Mouse (Mus musculus) megakaryocyte-erythroid progenitor cell, adult 5-6 weeks (primary cell): ENCODE results near the gene Ttyh2. TPM values are rescaled to one million over a fixed set of nuclear protein-coding genes. Genes with fewer than 3 reads are reported as not detected.
"Not testable (repeated sequence)": the region's sequence is repeated elsewhere in the genome, so short reads cannot be mapped to it uniquely, and the experiment has no call there.

Experiments used
- ATAC-seq: replicated peaks from 2 replicates; pipeline ENCODE4 v1.8.0; 2016; ENCODE audit warnings: mild to moderate bottlenecking, inconsistent platforms; ENCODE audit not compliant: severe bottlenecking, poor library complexity, low FRiP score, low TSS enrichment
- total RNA-seq, 2 experiments: library from RNA; stranded (forward) in 1 of 2; stranded (reverse) in 1 of 2; fragments of 200-1000, 215-1000 nt in 1 of 2; fragments of >200 nt in 1 of 2; fragmentation: Nextera tagmentation in 1 of 2; gene quantifications; 2 replicates each; pipeline ENCODE4 v1.2.3; 2014 to 2017

The Ttyh2 gene
- total RNA-seq, 2 experiments from 2014 or later = 0.57 to 1.4 TPM

- ATAC-seq = no peak
Observed at GRCm38 (mm10) chr11:114656994-114657644, 18.1 kb upstream of the Ttyh2 start.

GRCm38 (mm10) chr11:114657737-114658136 is 17.5 kb upstream of the Ttyh2 start:
- peak; percentile 60 for ATAC-seq

- ATAC-seq = no peak
Observed at GRCm38 (mm10) chr11:114662161-114662560, 13.1 kb upstream of the Ttyh2 start.

- ATAC-seq = peak; percentile 80
Observed at GRCm38 (mm10) chr11:114662746-114663362, 12.4 kb upstream of the Ttyh2 start.

- ATAC-seq = no peak
Observed at GRCm38 (mm10) chr11:114664164-114664563, 11.1 kb upstream of the Ttyh2 start.

- ATAC-seq = no peak
Observed at GRCm38 (mm10) chr11:114665463-114665862, 9.8 kb upstream of the Ttyh2 start.

- no peak for ATAC-seq
Observed at GRCm38 (mm10) chr11:114666786-114667185, 8.4 kb upstream of the Ttyh2 start.

- ATAC-seq = 0 out of 2 replicates have a peak, but pooled peaks have one; percentile 0
Observed at GRCm38 (mm10) chr11:114667236-114667931, 7.8 kb upstream of the Ttyh2 start.

- peak; percentile 16; the same call in 1 of the 2 replicates for ATAC-seq
Observed at GRCm38 (mm10) chr11:114667932-114668285, 7.3 kb upstream of the Ttyh2 start.

GRCm38 (mm10) chr11:114668301-114668710 is 6.9 kb upstream of the Ttyh2 start, which contains the start of gene Rpl38:
Gene Rpl38, plus strand, starts transcription at chr11:114668524.
- ATAC-seq = peak; percentile 68

GRCm38 (mm10) chr11:114668741-114669623 is 6.2 kb upstream of the Ttyh2 start:
- ATAC-seq = peak; percentile 66

- ATAC-seq = 0 out of 2 replicates have a peak, but pooled peaks have one; percentile 1
Observed at GRCm38 (mm10) chr11:114669651-114670168, 5.5 kb upstream of the Ttyh2 start.

GRCm38 (mm10) chr11:114671147-114671546 is 4.1 kb upstream of the Ttyh2 start:
- no peak for ATAC-seq

GRCm38 (mm10) chr11:114672794-114673718 is 2.2 kb upstream of the Ttyh2 start:
- no peak for ATAC-seq

- no peak for ATAC-seq
Observed at GRCm38 (mm10) chr11:114673719-114674050, 1.5 kb upstream of the Ttyh2 start.

GRCm38 (mm10) chr11:114674180-114674579 is 1.1 kb upstream of the Ttyh2 start:
- ATAC-seq = no peak

- not testable (repeated sequence) for ATAC-seq
Observed at GRCm38 (mm10) chr11:114674796-114675195, 435 bp upstream of the Ttyh2 start.

- no peak for ATAC-seq
Observed at GRCm38 (mm10) chr11:114675826-114676401, 683 bp downstream of the Ttyh2 start.
